Mouse (Mus musculus) ES-Bruce4 (cell line): Measurements from ENCODE around the gene Cux2.
"Not testable (repeated sequence)": the region's sequence is repeated elsewhere in the genome, so short reads cannot be mapped to it uniquely, and the experiment has no call there.

Source experiments
- EP300 ChIP-seq: IDR thresholded peaks from 2 replicates; pipeline ENCODE4 v1.6.1; 2011; ENCODE audit warnings: low read depth, low read length; ENCODE audit not compliant: insufficient read depth
- POLR2A ChIP-seq: IDR thresholded peaks from one replicate; pipeline ENCODE4 v1.8.1; 2011; ENCODE audit warnings: low read length; ENCODE audit not compliant: insufficient read depth

- not testable (repeated sequence) for TF ChIP-seq EP300, POLR2A
Observed at GRCm38 (mm10) chr5:121847269-121847668, 202.6 kb downstream of the Cux2 start.
